Mouse (Mus musculus) spleen, adult 2 months (tissue): ENCODE measurements around the gene Corin.

Experiments used
- CTCF ChIP-seq: fragments of 200-500 bp; IDR thresholded peaks from 2 replicates; pipeline ENCODE4 v1.5.1; 2011; ENCODE audit warnings: mild to moderate bottlenecking, inconsistent platforms; ENCODE audit not compliant: insufficient read depth, insufficient read length, insufficient replicate concordance; ENCODE audit errors: extremely low read depth
- POLR2A ChIP-seq: fragments of 200-500 bp; IDR thresholded peaks from 2 replicates; pipeline ENCODE4 v1.6.1; 2011; ENCODE audit warnings: low read depth, low read length, inconsistent platforms

- TF ChIP-seq POLR2A (no peak), CTCF (no peak)
Measured at GRCm38 (mm10) chr5:72315282-72315681, 189.0 kb downstream of the Corin start.
